Mouse (Mus musculus) intestine, embryonic 15.5 days (tissue): Measurements from ENCODE around the gene Tcf25. TPM values are rescaled to one million over a fixed set of nuclear protein-coding genes. Genes with fewer than 3 reads are reported as not detected.

ENCODE experiments used
- ATAC-seq: fragments of 200-750 bp; cut with Nextera tagmentation; 2 replicates; pipeline ENCODE4 v1.8.0; 2017; ENCODE audit warnings: moderate TSS enrichment, moderate library complexity
- H3K27ac ChIP-seq: fragments of 300-500 bp; sonication (generic); 2 replicates; pipeline ENCODE4 v1.5.1; 2015; ENCODE audit warnings: mild to moderate bottlenecking, inconsistent platforms
- H3K27me3 ChIP-seq: fragments of 300-500 bp; sonication (generic); replicated peaks from 2 replicates; pipeline ENCODE4 v1.6.1; 2015; ENCODE audit warnings: inconsistent platforms
- H3K36me3 ChIP-seq: fragments of 300-500 bp; sonication (generic); 2 replicates; pipeline ENCODE4 v1.6.1; 2015; ENCODE audit warnings: inconsistent platforms
- H3K4me1 ChIP-seq: fragments of 300-500 bp; sonication (generic); replicated peaks from 2 replicates; pipeline ENCODE4 v1.6.1; 2015; ENCODE audit warnings: inconsistent platforms
- H3K4me2 ChIP-seq: fragments of 300-500 bp; sonication (generic); replicated peaks from 2 replicates; pipeline ENCODE4 v1.6.1; 2015; ENCODE audit warnings: mild to moderate bottlenecking, inconsistent platforms
- H3K4me3 ChIP-seq: fragments of 300-500 bp; sonication (generic); replicated peaks from 2 replicates; pipeline ENCODE4 v1.5.1; 2015; ENCODE audit warnings: inconsistent platforms
- H3K9ac ChIP-seq: fragments of 300-500 bp; sonication (generic); 2 replicates; pipeline ENCODE4 v1.6.1; 2015; ENCODE audit warnings: inconsistent platforms
- H3K9me3 ChIP-seq: fragments of 300-500 bp; sonication (generic); 2 replicates; pipeline ENCODE4 v1.6.1; 2016; ENCODE audit warnings: inconsistent platforms
- WGBS: fragments of 180-500 bp; shearing (Covaris S2); methylation state at CpG from one replicate; pipeline ENCODE4 v1.1.7; 2015; 5-methylcytosine and 5-hydroxymethylcytosine counted together
- polyA plus RNA-seq: library from polyadenylated mRNA; unstranded; fragments of >200 nt; fragmentation: Nextera tagmentation; extraction: Ambion mirVana; gene quantifications from 2 replicates; pipeline ENCODE4 v1.2.1, GENCODE M21; 2015

Gene Tcf25
- 147 and 170 TPM in 2 replicates for polyA plus RNA-seq

GRCm38 (mm10) chr8:123373403-123374238 is at the start of gene Tcf25:
Gene Tcf25 (plus strand): TSS chr8:123373753.
- WGBS = 0% methylated on average over 75 of the region's 75 CpGs
- H3K9ac ChIP-seq = peak within 1 kb of the TSS; percentile 88
- no peaks in the 10 kb centered on the region for H3K9me3 ChIP-seq
- peak within 1 kb of the TSS; percentile 97 for H3K27ac ChIP-seq
- H3K4me3 ChIP-seq = peak within 1 kb of the TSS; percentile 88
- peaks cover 9% of the 10 kb centered on the region; the same call in 1 of the 2 replicates for H3K4me1 ChIP-seq
- H3K4me2 ChIP-seq = peak within 1 kb of the TSS; percentile 88
- no peaks in the 10 kb centered on the region for H3K27me3 ChIP-seq
- H3K36me3 ChIP-seq = peaks cover 3% of the 10 kb centered on the region; the same call in 1 of the 2 replicates
- peak; percentile 96 for ATAC-seq

- ATAC-seq = no peak
- no peak overlapping the region for H3K9ac ChIP-seq
- H3K27ac ChIP-seq = no peak overlapping the region
- 82% methylated on average over 2 of the region's 2 CpGs for WGBS
- no peak overlapping the region for H3K4me3 ChIP-seq
- 0 out of 2 replicates have a peak, but pooled peaks cover 3% of the 10 kb centered on the region for H3K27me3 ChIP-seq
- H3K4me1 ChIP-seq = peaks cover 11% of the 10 kb centered on the region
- H3K4me2 ChIP-seq = no peak overlapping the region
- no peaks in the 10 kb centered on the region for H3K36me3 ChIP-seq
- no peaks in the 10 kb centered on the region for H3K9me3 ChIP-seq
Measured at GRCm38 (mm10) chr8:123328552-123328951, 45.0 kb upstream of the Tcf25 start.

GRCm38 (mm10) chr8:123329350-123329749 is 44.2 kb upstream of the Tcf25 start:
- WGBS = 55% methylated on average over 4 of the region's 4 CpGs
- Histone ChIP-seq H3K4me2 (no peak overlapping the region), H3K4me3 (no peak overlapping the region), H3K9me3 (no peaks in the 10 kb centered on the region), H3K27ac (no peak overlapping the region), H3K36me3 (no peaks in the 10 kb centered on the region), H3K27me3 (0 out of 2 replicates have a peak, but pooled peaks cover 10% of the 10 kb centered on the region), H3K4me1 (peaks cover 16% of the 10 kb centered on the region), H3K9ac (no peak overlapping the region)
- no peak for ATAC-seq

GRCm38 (mm10) chr8:123329961-123330360 is 43.6 kb upstream of the Tcf25 start:
- H3K4me1 ChIP-seq = peaks cover 16% of the 10 kb centered on the region
- no peak for ATAC-seq
- H3K4me2 ChIP-seq = no peak overlapping the region
- 64% methylated on average over 5 of the region's 5 CpGs for WGBS
- H3K36me3 ChIP-seq = no peaks in the 10 kb centered on the region
- no peak overlapping the region for H3K27ac ChIP-seq
- H3K9ac ChIP-seq = no peak overlapping the region
- no peak overlapping the region for H3K4me3 ChIP-seq
- no peaks in the 10 kb centered on the region for H3K9me3 ChIP-seq
- H3K27me3 ChIP-seq = 0 out of 2 replicates have a peak, but pooled peaks cover 10% of the 10 kb centered on the region

- WGBS = 76% methylated on average over 6 of the region's 6 CpGs
- 0 out of 2 replicates have a peak, but pooled peaks cover 10% of the 10 kb centered on the region for H3K27me3 ChIP-seq
- ATAC-seq = no peak
- H3K36me3 ChIP-seq = no peaks in the 10 kb centered on the region
- H3K4me1 ChIP-seq = peaks cover 16% of the 10 kb centered on the region
- no peak overlapping the region for H3K4me2 ChIP-seq
- no peak overlapping the region for H3K9ac ChIP-seq
- no peak overlapping the region for H3K27ac ChIP-seq
- no peak overlapping the region for H3K4me3 ChIP-seq
- H3K9me3 ChIP-seq = no peaks in the 10 kb centered on the region
Measured at GRCm38 (mm10) chr8:123330701-123331100, 42.9 kb upstream of the Tcf25 start.

- WGBS = 75% methylated on average over 2 of the region's 2 CpGs
- no peak overlapping the region for H3K4me3 ChIP-seq
- H3K4me1 ChIP-seq = peaks cover 16% of the 10 kb centered on the region
- H3K36me3 ChIP-seq = no peaks in the 10 kb centered on the region
- 0 out of 2 replicates have a peak, but pooled peaks cover 10% of the 10 kb centered on the region for H3K27me3 ChIP-seq
- no peak overlapping the region for H3K27ac ChIP-seq
- H3K4me2 ChIP-seq = no peak overlapping the region
- H3K9me3 ChIP-seq = no peaks in the 10 kb centered on the region
- no peak for ATAC-seq
- H3K9ac ChIP-seq = no peak overlapping the region
Measured at GRCm38 (mm10) chr8:123331301-123331700, 42.3 kb upstream of the Tcf25 start.

GRCm38 (mm10) chr8:123331810-123332209 is 41.7 kb upstream of the Tcf25 start:
- Histone ChIP-seq H3K27me3 (0 out of 2 replicates have a peak, but pooled peaks cover 10% of the 10 kb centered on the region), H3K9me3 (no peaks in the 10 kb centered on the region), H3K27ac (0 out of 2 replicates have a peak overlapping the region, but pooled peaks have one; percentile 2), H3K4me2 (peak overlapping the region; percentile 94), H3K4me3 (peak overlapping the region; percentile 63; the same call in 1 of the 2 replicates), H3K36me3 (no peaks in the 10 kb centered on the region), H3K9ac (no peak overlapping the region), H3K4me1 (peaks cover 16% of the 10 kb centered on the region)
- ATAC-seq = no peak
- 22% methylated on average over 8 of the region's 8 CpGs for WGBS

- Histone ChIP-seq H3K9ac (peak within 1 kb of the TSS; percentile 38), H3K4me2 (peak within 1 kb of the TSS; percentile 94), H3K36me3 (no peaks in the 10 kb centered on the region), H3K4me1 (peaks cover 18% of the 10 kb centered on the region), H3K27me3 (0 out of 2 replicates have a peak, but pooled peaks cover 10% of the 10 kb centered on the region), H3K27ac (0 out of 2 replicates have a peak within 1 kb of the TSS, but pooled peaks have one; percentile 2), H3K4me3 (peak within 1 kb of the TSS; percentile 63), H3K9me3 (no peaks in the 10 kb centered on the region)
- ATAC-seq = peak; percentile 89
- WGBS = under 1% methylated on average over 83 of the region's 85 CpGs
Measured at GRCm38 (mm10) chr8:123332262-123333090, 41.1 kb upstream of the Tcf25 start, which contains the start of gene Spire2. Gene Spire2 (plus strand): TSS chr8:123332713.

- Histone ChIP-seq H3K27ac (no peak overlapping the region), H3K36me3 (no peaks in the 10 kb centered on the region), H3K4me2 (peak overlapping the region; percentile 94), H3K9ac (peak overlapping the region; percentile 38), H3K27me3 (0 out of 2 replicates have a peak, but pooled peaks cover 10% of the 10 kb centered on the region), H3K4me3 (peak overlapping the region; percentile 63), H3K4me1 (peaks cover 19% of the 10 kb centered on the region), H3K9me3 (no peaks in the 10 kb centered on the region)
- ATAC-seq = no peak; the same call in 1 of the 2 replicates
- 10% methylated on average over 20 of the region's 21 CpGs for WGBS
Measured at GRCm38 (mm10) chr8:123333091-123333587, 40.4 kb upstream of the Tcf25 start.

GRCm38 (mm10) chr8:123333864-123334263 is 39.7 kb upstream of the Tcf25 start:
- no peak overlapping the region for H3K4me3 ChIP-seq
- no peaks in the 10 kb centered on the region for H3K36me3 ChIP-seq
- H3K4me1 ChIP-seq = peaks cover 19% of the 10 kb centered on the region
- no peak overlapping the region for H3K27ac ChIP-seq
- peak overlapping the region; percentile 20 for H3K4me2 ChIP-seq
- ATAC-seq = no peak
- no peaks in the 10 kb centered on the region for H3K9me3 ChIP-seq
- WGBS = 7% methylated on average over 7 of the region's 7 CpGs
- no peak overlapping the region for H3K9ac ChIP-seq
- 0 out of 2 replicates have a peak, but pooled peaks cover 10% of the 10 kb centered on the region for H3K27me3 ChIP-seq

GRCm38 (mm10) chr8:123334467-123334866 is 39.1 kb upstream of the Tcf25 start:
- no peak overlapping the region for H3K9ac ChIP-seq
- no peaks in the 10 kb centered on the region for H3K9me3 ChIP-seq
- 0 out of 2 replicates have a peak, but pooled peaks cover 10% of the 10 kb centered on the region for H3K27me3 ChIP-seq
- H3K36me3 ChIP-seq = no peaks in the 10 kb centered on the region
- 0 out of 2 replicates have a peak overlapping the region, but pooled peaks have one; percentile 20 for H3K4me2 ChIP-seq
- 3% methylated on average over 1 of the region's 1 CpGs for WGBS
- H3K4me1 ChIP-seq = peaks cover 19% of the 10 kb centered on the region
- no peak for ATAC-seq
- H3K4me3 ChIP-seq = no peak overlapping the region
- no peak overlapping the region for H3K27ac ChIP-seq
